Mouse (Mus musculus) E14TG2a.4 (cell line): ENCODE measurements at regions not wholly inside any gene's neighbourhood (a gene's known extent, or its start where the extent isn't known, plus 50 kb on each side); places are given as distances from the start of the nearest gene placed in this dataset.

Source experiments
- H3K27me3 ChIP-seq: 2 replicates; pipeline ENCODE4 v1.6.1; 2014; ENCODE audit warnings: low read length, control low read depth; ENCODE audit not compliant: insufficient read depth
- H3K36me3 ChIP-seq: 2 replicates; pipeline ENCODE4 v1.6.1; 2014; ENCODE audit warnings: low read length, control low read depth; ENCODE audit not compliant: insufficient read depth
- H3K4me1 ChIP-seq: replicated peaks from 2 replicates; pipeline ENCODE4 v1.6.1; 2014; ENCODE audit warnings: low read depth, low read length, control low read depth
- H3K4me3 ChIP-seq: replicated peaks from 2 replicates; pipeline ENCODE4 v1.5.1; 2014; ENCODE audit warnings: mild to moderate bottlenecking, low read length
- H3K9me3 ChIP-seq: 2 replicates; pipeline ENCODE4 v1.6.1; 2014; ENCODE audit warnings: low read length, control low read depth
- CTCF ChIP-seq: conservative IDR thresholded peaks from 2 replicates; pipeline ENCODE4 v1.5.1; 2014; ENCODE audit warnings: low read length
- NANOG ChIP-seq: IDR thresholded peaks from 2 replicates; pipeline ENCODE4 v1.6.1; 2014; ENCODE audit warnings: borderline replicate concordance, low read length, mixed read lengths
- POU5F1 ChIP-seq: IDR thresholded peaks from 2 replicates; pipeline ENCODE4 v1.6.1; 2014; ENCODE audit warnings: low read length, borderline replicate concordance

DNA sequence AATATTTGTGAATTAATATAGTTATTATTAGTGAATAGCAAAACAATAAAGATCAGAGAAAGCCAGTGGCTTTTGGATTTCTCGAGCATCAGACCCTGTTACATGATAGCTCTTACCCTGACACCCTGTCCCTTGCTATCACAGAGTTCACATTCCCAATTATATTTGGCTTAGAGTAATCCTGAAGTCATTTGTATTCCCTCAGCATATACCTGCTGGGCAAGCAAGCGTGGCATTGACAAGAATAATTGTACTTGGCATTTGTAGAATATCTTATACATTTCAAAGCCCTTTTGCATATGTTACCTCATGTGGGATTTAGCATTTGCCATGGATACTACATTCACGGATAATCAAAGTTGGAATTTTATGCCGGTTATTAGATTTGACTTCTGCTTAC lies 692.0 kb downstream of the Nedd1 start:
- no peak for TF ChIP-seq CTCF
- no peak for TF ChIP-seq POU5F1
- TF ChIP-seq NANOG: no peak
- Histone ChIP-seq H3K9me3 (no peaks in the 10 kb centered on the region), H3K27me3 (no peaks in the 10 kb centered on the region)

GRCm38 (mm10) chr10:92024203-92024602 lies 698.0 kb downstream of the Nedd1 start:
- Histone ChIP-seq H3K27me3 (no peaks in the 10 kb centered on the region), H3K4me3 (no peak overlapping the region), H3K36me3 (no peaks in the 10 kb centered on the region), H3K9me3 (peaks cover 30% of the 10 kb centered on the region), H3K4me1 (no peaks in the 10 kb centered on the region)
- no peak for TF ChIP-seq NANOG
- no peak for TF ChIP-seq POU5F1
- TF ChIP-seq CTCF: no peak

More for the DNA sequence above, 692.0 kb downstream of the Nedd1 start:
- Histone ChIP-seq H3K4me1 (no peaks in the 10 kb centered on the region), H3K4me3 (no peak overlapping the region), H3K36me3 (no peaks in the 10 kb centered on the region)

- Histone ChIP-seq H3K36me3 (no peaks in the 10 kb centered on the region), H3K9me3 (peaks cover 45% of the 10 kb centered on the region), H3K4me1 (no peaks in the 10 kb centered on the region), H3K27me3 (no peaks in the 10 kb centered on the region), H3K4me3 (no peak overlapping the region)
- TF ChIP-seq CTCF (no peak), NANOG (no peak), POU5F1 (no peak)
Measured at GRCm38 (mm10) chr10:92021036-92021435, 701.2 kb downstream of the Nedd1 start.

- Histone ChIP-seq H3K4me3 (no peak overlapping the region), H3K4me1 (no peaks in the 10 kb centered on the region), H3K9me3 (no peaks in the 10 kb centered on the region), H3K36me3 (no peaks in the 10 kb centered on the region), H3K27me3 (no peaks in the 10 kb centered on the region)
- no peak for TF ChIP-seq CTCF
- no peak for TF ChIP-seq NANOG
- no peak for TF ChIP-seq POU5F1
Measured at GRCm38 (mm10) chr10:92009551-92009950, 712.7 kb downstream of the Nedd1 start.

DNA sequence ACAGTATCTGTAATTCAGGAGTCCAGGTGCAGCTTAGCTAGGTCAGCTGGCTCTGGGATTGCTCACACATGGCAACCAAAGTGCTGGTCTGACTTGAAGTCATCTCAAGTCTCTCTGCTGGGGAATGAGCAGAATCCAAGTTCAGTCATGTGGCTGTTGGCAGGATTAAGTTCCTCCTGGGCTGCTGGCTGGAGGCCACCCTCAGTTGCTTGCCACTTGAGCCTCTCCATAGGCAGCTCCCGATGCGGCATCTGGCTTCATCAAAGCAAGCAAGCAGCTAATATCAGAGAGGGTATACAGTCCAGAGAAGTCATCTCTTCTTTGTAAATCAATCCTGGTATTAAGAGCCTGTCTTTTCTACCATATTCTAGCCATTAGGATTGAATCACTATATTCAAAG lies 714.3 kb downstream of the Nedd1 start:
- Histone ChIP-seq H3K27me3 (no peaks in the 10 kb centered on the region), H3K4me1 (no peaks in the 10 kb centered on the region), H3K9me3 (no peaks in the 10 kb centered on the region), H3K36me3 (no peaks in the 10 kb centered on the region), H3K4me3 (no peak overlapping the region)
- TF ChIP-seq NANOG: no peak

GRCm38 (mm10) chr10:92006467-92006866 lies 715.8 kb downstream of the Nedd1 start:
- H3K4me1 ChIP-seq: no peaks in the 10 kb centered on the region
- H3K36me3 ChIP-seq: no peaks in the 10 kb centered on the region
- H3K9me3 ChIP-seq: no peaks in the 10 kb centered on the region
- TF ChIP-seq POU5F1: no peak
- no peak for TF ChIP-seq NANOG
- no peak for TF ChIP-seq CTCF
- no peak overlapping the region for H3K4me3 ChIP-seq
- no peaks in the 10 kb centered on the region for H3K27me3 ChIP-seq

DNA sequence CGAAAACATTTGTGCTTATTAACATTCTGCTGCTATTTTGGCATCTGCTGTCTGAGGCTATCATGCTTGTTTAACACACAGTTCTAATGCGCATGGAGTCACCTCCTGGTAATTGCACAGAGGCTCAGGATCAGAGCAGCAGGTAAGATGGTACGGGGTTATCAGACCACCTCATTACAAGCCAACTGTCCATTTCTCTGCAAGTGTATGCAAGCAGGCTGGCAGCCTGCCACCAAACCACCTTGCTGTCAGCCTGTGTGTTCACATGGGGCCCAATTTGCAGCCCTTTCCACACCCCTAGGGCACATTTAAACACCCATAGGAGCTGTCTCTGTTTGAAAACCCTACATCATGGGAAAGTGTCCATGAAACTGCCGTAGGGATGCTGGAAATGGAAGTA lies 731.2 kb downstream of the Nedd1 start:
- no peaks in the 10 kb centered on the region for H3K27me3 ChIP-seq
- H3K4me3 ChIP-seq: no peak overlapping the region
- TF ChIP-seq CTCF (no peak), NANOG (no peak), POU5F1 (no peak)
- no peaks in the 10 kb centered on the region for H3K4me1 ChIP-seq
- H3K36me3 ChIP-seq: no peaks in the 10 kb centered on the region
- H3K9me3 ChIP-seq: no peaks in the 10 kb centered on the region

DNA sequence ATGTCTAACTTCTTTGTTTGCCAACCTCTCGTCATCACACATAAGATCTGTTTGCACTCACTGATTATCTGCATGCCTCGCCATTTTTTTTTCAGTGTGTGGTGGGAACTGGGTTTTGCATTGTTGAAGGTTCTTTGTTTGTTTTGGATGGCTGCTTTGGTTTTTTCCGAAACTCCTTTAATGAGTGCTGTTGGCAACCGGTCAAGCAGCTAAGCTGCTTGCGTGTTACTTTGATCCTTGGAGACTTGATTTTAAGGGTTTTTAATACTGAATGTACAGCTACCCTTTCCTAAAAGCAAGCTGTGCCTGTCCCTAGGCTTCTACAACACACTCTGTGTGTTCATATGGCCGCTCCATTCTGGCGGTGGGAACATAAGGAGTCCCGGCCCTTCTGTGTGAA lies 733.9 kb downstream of the Nedd1 start:
- Histone ChIP-seq H3K36me3 (no peaks in the 10 kb centered on the region), H3K27me3 (no peaks in the 10 kb centered on the region), H3K4me1 (no peaks in the 10 kb centered on the region), H3K9me3 (no peaks in the 10 kb centered on the region), H3K4me3 (no peak overlapping the region)
- TF ChIP-seq CTCF: no peak
- no peak for TF ChIP-seq NANOG
- TF ChIP-seq POU5F1: no peak

GRCm38 (mm10) chr10:91979841-91980240 lies 742.4 kb downstream of the Nedd1 start:
- Histone ChIP-seq H3K4me3 (no peak overlapping the region), H3K27me3 (no peaks in the 10 kb centered on the region), H3K4me1 (no peaks in the 10 kb centered on the region), H3K36me3 (no peaks in the 10 kb centered on the region), H3K9me3 (no peaks in the 10 kb centered on the region)
- TF ChIP-seq POU5F1: no peak
- no peak for TF ChIP-seq NANOG
- TF ChIP-seq CTCF: no peak
